Mouse (Mus musculus): ENCODE measurements around the gene Hist1h3f. TPM values are rescaled to one million over a fixed set of nuclear protein-coding genes. Genes with fewer than 3 reads are reported as not detected.
"Not testable (repeated sequence)": the region's sequence is repeated elsewhere in the genome, so short reads cannot be mapped to it uniquely, and the experiment has no call there.

Hist1h3f gene
- polyA plus RNA-seq, 1 experiment from 2014 or later, result 0.28 TPM

DNA sequence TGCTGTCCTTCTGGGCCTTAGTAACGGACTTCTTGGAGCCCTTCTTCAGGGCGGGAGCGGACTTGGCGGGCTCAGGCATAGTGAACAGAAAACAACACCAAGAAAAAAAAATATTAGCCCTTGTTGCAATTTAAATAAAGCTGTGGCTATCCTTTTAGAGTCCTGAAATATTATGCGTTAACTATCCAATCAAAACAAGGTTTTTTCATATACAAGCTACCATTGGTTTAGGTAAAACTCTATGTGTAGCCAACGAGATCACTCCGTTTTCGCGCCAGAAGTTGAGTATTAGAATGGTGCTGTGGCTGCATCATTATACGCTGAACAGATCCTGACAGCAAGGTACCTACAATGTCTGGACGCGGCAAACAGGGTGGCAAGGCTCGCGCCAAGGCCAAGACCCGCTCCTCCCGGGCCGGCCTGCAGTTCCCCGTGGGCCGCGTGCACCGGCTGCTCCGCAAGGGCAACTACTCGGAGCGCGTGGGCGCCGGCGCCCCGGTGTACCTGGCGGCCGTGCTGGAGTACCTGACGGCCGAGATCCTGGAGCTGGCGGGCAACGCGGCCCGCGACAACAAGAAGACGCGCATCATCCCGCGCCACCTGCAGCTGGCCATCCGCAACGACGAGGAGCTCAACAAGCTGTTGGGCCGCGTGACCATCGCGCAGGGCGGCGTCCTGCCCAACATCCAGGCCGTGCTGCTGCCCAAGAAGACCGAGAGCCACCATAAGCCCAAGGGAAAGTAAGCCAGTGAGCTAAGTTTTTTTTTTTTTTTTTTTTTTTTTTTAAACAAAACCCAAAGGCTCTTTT, 10.1 kb upstream of the Hist1h3f start, which contains the start of gene Hist1h2af:
Hist1h2af (plus strand) TSS at position 347 of the 808 bp plus-strand sequence.
- H3K36me3 ChIP-seq (replicated peaks; ENCODE audit: control insufficient read depth, insufficient read depth), result not testable (repeated sequence)
- peak; percentile 88 for DNase-seq (ENCODE audit: low spot score)

DNA sequence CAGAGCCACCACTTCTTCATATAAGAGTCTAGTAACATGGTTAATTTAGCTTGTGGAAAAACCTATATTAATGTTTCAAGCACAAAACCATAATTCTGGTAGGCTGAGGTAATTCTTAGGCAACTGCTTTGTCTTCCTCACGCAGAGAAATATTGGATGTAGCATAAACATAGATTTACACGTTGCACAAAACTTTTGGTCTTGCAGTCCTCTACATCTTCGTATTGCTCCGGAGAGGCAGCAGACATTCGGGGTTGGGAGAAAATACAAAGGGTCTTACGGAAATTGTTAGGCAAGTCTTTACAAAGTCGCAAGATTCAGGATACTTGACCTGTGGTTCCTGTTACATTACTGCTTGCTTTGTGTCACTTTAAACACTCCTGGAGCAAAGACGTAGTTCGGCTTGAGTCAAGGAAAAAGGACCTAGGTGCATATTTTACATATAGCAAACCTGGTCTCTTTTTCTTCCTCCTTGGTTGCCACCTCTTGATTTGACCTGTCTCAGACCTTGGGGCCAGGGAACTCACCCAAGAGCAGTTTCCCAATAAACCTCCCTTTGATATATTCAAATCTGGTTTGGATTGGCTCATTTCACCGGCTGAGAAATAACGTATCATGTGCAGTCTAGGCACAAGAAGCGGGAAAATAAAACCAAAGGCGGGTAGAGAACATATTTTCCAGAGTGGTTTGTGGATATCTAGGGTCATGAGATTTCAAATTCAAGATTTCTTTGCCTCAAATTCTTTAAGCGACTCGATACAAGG, 9.3 kb upstream of the Hist1h3f start:
- H3K27ac ChIP-seq, result peak overlapping the region; percentile 71
- DNase-seq (ENCODE audit: low spot score) (no peak), ATAC-seq (ENCODE audit: low FRiP score) (no peak)
- H3K4me3 ChIP-seq (replicated peaks; ENCODE audit: low read length), result peak overlapping the region; percentile 35
- WGBS, result under 1% methylated on average over 15 of the region's 15 CpGs
- peak overlapping the region; percentile 36 for H3K9ac ChIP-seq
- no peaks in the 10 kb centered on the region for H3K36me3 ChIP-seq (replicated peaks; ENCODE audit: control insufficient read depth, insufficient read depth)
- H3K4me2 ChIP-seq (replicated peaks), result peak overlapping the region; percentile 55
- no peaks in the 10 kb centered on the region for H3K9me3 ChIP-seq (ENCODE audit: control insufficient read depth, low read length)
- peaks cover 27% of the 10 kb centered on the region for H3K4me1 ChIP-seq (replicated peaks; ENCODE audit: control insufficient read depth, insufficient read depth, low read length)
- H3K27me3 ChIP-seq (ENCODE audit: control insufficient read depth, insufficient read depth, low read length), result no peaks in the 10 kb centered on the region

More for the DNA sequence above, 10.1 kb upstream of the Hist1h3f start, which contains the start of gene Hist1h2af:
- not testable (repeated sequence) for H3K9me3 ChIP-seq (ENCODE audit: control insufficient read depth, low read length); H3K27me3 ChIP-seq (ENCODE audit: control insufficient read depth, insufficient read depth, low read length)
- under 1% methylated on average over 24 of the region's 53 CpGs for WGBS
- peak; percentile 44 for ATAC-seq (ENCODE audit: low FRiP score)
- Histone ChIP-seq H3K4me3 (replicated peaks; ENCODE audit: low read length) (peak within 1 kb of the TSS; percentile 35), H3K4me1 (replicated peaks; ENCODE audit: control insufficient read depth, insufficient read depth, low read length) (peaks cover 29% of the 10 kb centered on the region), H3K4me2 (replicated peaks) (peak within 1 kb of the TSS; percentile 55), H3K27ac (peak within 1 kb of the TSS; percentile 71), H3K9ac (peak within 1 kb of the TSS; percentile 84)

DNA sequence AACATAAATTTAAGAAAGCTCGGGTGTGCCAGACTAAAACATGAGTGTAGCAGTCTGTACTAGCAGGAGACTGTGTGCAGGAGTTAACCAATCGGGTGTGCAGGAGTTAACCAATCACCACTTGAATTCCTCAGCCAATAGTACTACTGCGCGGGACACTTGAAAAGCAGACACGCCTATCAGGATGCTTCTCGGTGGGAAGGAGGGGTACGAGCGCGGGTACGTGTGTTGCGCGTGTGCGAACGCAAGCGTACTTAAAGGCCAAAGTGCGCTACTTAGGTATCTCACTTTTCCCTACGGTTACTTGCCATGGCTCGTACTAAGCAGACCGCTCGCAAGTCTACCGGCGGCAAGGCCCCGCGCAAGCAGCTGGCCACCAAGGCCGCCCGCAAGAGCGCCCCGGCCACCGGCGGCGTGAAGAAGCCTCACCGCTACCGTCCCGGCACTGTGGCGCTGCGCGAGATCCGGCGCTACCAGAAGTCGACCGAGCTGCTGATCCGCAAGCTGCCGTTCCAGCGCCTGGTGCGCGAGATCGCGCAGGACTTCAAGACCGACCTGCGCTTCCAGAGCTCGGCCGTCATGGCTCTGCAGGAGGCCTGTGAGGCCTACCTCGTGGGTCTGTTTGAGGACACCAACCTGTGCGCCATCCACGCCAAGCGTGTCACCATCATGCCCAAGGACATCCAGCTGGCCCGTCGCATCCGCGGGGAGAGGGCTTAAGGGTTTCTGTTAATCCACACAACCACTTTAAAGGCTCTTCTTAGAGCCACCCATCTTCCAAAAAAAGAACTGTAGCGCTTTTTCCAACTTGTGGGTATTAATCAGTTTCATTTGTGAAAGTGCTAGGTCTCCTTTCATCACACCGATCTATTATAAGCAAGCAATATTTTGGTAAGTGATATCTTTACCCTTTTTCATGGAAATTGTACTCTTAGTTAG, 8.4 kb upstream of the Hist1h3f start, which contains the start of gene Hist1h3g:
Hist1h3g (plus strand) TSS at position 286 of the 939 bp plus-strand sequence.
- peak; percentile 95 for DNase-seq (ENCODE audit: low spot score)
- peak; percentile 92 for ATAC-seq (ENCODE audit: low FRiP score)
- Histone ChIP-seq H3K4me2 (replicated peaks) (peak within 1 kb of the TSS; percentile 55), H3K4me3 (replicated peaks; ENCODE audit: low read length) (peak within 1 kb of the TSS; percentile 35), H3K4me1 (replicated peaks; ENCODE audit: control insufficient read depth, insufficient read depth, low read length) (peaks cover 22% of the 10 kb centered on the region), H3K9ac (peak within 1 kb of the TSS; percentile 36), H3K27ac (peak within 1 kb of the TSS; percentile 71)
- not testable (repeated sequence) for H3K27me3 ChIP-seq (ENCODE audit: control insufficient read depth, insufficient read depth, low read length); H3K9me3 ChIP-seq (ENCODE audit: control insufficient read depth, low read length); H3K36me3 ChIP-seq (replicated peaks; ENCODE audit: control insufficient read depth, insufficient read depth)
- under 1% methylated on average over 36 of the region's 62 CpGs for WGBS

DNA sequence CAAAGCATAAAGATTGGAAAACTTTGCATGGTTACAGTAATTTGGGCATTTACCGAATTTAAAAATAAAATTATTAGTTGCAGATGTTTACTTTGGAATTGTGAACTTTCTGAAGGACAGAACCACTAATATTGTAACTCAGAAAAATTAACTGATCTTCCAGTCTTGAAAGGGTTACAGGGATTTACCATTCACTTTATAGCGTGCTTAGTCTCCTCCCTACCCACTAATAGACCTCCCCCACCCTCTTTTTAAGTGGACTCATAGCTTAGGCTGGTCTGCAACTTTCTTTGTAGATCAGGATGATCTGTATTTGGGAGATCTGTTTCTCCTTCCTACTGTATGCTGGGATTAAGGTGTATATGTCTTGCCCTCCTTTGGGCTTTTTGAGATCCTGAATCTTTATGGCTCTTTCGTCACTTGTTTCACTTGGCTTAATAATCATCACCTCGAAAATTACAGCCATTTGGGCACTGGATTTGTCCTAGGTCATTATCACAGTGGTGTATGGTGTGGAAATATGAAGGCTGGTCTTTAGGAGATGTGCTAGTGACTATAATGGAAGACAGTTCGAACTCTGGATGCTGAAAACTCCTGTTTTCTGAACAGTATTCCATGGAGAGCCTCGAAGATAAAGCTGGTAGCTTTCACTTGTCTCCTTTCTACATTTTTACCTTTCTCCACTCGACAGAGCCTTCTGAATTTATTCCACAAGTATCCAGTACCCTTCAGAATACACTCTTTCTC, 7.6 kb upstream of the Hist1h3f start:
- Histone ChIP-seq H3K9ac (no peak overlapping the region), H3K9me3 (ENCODE audit: control insufficient read depth, low read length) (no peaks in the 10 kb centered on the region), H3K36me3 (replicated peaks; ENCODE audit: control insufficient read depth, insufficient read depth) (no peaks in the 10 kb centered on the region), H3K4me3 (replicated peaks; ENCODE audit: low read length) (peak overlapping the region; percentile 35), H3K4me1 (replicated peaks; ENCODE audit: control insufficient read depth, insufficient read depth, low read length) (peaks cover 22% of the 10 kb centered on the region), H3K27ac (no peak overlapping the region), H3K4me2 (replicated peaks) (peak overlapping the region; percentile 55), H3K27me3 (ENCODE audit: control insufficient read depth, insufficient read depth, low read length) (no peaks in the 10 kb centered on the region)
- DNase-seq (ENCODE audit: low spot score) (no peak), ATAC-seq (ENCODE audit: low FRiP score) (no peak)
- 26% methylated on average over 7 of the region's 7 CpGs for WGBS

DNA sequence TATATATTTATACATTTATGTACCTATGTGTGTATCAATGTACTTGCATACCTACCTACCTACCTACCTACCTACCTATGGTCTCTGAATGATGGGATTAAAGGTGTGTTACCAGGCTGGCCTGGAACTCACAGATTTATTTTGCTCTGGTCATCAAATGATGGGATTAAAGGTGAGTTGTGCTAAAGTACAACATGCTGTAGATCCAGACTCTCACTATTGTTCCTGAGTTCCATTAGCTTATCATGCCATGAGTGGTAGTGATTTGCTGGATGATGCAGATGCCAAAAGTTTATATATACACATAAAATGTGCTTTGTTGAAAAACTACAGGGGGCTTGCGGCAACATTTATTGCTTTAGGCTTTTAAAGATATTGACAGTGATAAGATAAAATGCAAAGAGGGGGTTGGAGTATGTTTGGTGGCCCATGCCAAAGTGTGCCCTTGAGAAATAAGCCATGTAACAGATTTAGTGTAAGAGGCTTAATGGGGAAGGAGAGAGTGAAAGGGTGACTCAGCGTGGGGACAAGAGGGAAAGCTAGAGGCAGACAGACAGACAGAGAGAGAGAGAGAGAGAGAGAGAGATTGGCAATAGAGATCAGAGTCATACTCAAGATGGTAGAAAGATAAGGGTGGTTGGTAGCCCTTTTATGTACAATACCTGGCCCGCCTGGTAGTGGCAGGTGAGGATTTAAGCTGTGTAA, 6.7 kb upstream of the Hist1h3f start:
- Histone ChIP-seq H3K27ac (no peak overlapping the region), H3K4me3 (replicated peaks; ENCODE audit: low read length) (no peak overlapping the region), H3K9me3 (ENCODE audit: control insufficient read depth, low read length) (no peaks in the 10 kb centered on the region), H3K4me1 (replicated peaks; ENCODE audit: control insufficient read depth, insufficient read depth, low read length) (peaks cover 19% of the 10 kb centered on the region), H3K4me2 (replicated peaks) (peak overlapping the region; percentile 55), H3K9ac (no peak overlapping the region), H3K27me3 (ENCODE audit: control insufficient read depth, insufficient read depth, low read length) (no peaks in the 10 kb centered on the region), H3K36me3 (replicated peaks; ENCODE audit: control insufficient read depth, insufficient read depth) (no peaks in the 10 kb centered on the region)
- ATAC-seq (ENCODE audit: low FRiP score), result no peak
- no peak for DNase-seq (ENCODE audit: low spot score)
- 79% methylated on average over 3 of the region's 3 CpGs for WGBS

DNA sequence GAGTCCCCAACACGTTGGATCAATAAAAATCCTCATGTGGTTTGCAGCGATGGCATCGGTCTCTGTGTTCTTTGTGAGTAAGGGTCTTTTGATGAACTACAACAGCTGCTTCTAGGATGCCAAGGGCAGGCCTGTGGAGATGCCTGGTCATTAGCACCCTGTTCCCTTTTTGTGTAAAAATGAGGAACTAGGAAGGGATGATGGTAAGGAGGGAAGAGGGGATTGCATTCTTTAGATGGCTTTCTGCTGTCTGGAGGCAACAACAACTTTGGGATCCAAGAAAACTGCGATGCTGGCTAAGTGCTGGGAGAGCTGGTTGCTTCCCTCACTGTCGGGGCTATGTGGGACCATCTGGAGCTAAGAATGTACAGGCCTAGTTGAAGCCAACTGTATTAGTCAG, 5.6 kb upstream of the Hist1h3f start:
- ATAC-seq (ENCODE audit: low FRiP score), result no peak
- no peaks in the 10 kb centered on the region for H3K27me3 ChIP-seq (ENCODE audit: control insufficient read depth, insufficient read depth, low read length)
- H3K36me3 ChIP-seq (replicated peaks; ENCODE audit: control insufficient read depth, insufficient read depth), result no peaks in the 10 kb centered on the region
- H3K4me3 ChIP-seq (replicated peaks; ENCODE audit: low read length), result no peak overlapping the region
- peaks cover 11% of the 10 kb centered on the region for H3K4me1 ChIP-seq (replicated peaks; ENCODE audit: control insufficient read depth, insufficient read depth, low read length)
- DNase-seq (ENCODE audit: low spot score), result no peak
- no peak overlapping the region for H3K9ac ChIP-seq
- 77% methylated on average over 5 of the region's 5 CpGs for WGBS
- no peaks in the 10 kb centered on the region for H3K9me3 ChIP-seq (ENCODE audit: control insufficient read depth, low read length)
- H3K27ac ChIP-seq, result no peak overlapping the region
- no peak overlapping the region for H3K4me2 ChIP-seq (replicated peaks)

DNA sequence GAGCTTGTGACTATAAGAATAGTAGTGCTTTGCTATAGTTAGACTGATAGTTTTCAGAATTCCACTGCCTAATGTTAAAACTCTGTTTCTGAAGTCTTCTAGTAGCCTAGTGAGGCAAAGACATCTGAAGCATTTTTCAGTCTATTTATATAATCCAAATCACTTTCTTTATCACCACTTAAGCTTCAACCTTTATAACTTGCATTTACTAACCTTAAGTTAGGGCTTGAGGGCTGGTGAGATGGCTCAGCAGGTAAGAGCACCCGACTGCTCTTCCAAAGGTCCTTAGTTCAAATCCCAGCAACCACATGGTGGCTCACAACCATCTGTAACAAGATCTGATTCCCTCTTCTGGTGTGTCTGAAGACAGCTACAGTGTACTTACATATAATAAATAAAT, 4.0 kb upstream of the Hist1h3f start:
- H3K36me3 ChIP-seq (replicated peaks; ENCODE audit: control insufficient read depth, insufficient read depth); H3K9me3 ChIP-seq (ENCODE audit: control insufficient read depth, low read length); H3K9ac ChIP-seq; H3K4me1 ChIP-seq (replicated peaks; ENCODE audit: control insufficient read depth, insufficient read depth, low read length); H3K27ac ChIP-seq; H3K4me2 ChIP-seq (replicated peaks); ATAC-seq (ENCODE audit: low FRiP score); DNase-seq (ENCODE audit: low spot score); H3K27me3 ChIP-seq (ENCODE audit: control insufficient read depth, insufficient read depth, low read length); H3K4me3 ChIP-seq (replicated peaks; ENCODE audit: low read length): not testable (repeated sequence)
- WGBS, result 78% methylated on average over 1 of the region's 1 CpGs

DNA sequence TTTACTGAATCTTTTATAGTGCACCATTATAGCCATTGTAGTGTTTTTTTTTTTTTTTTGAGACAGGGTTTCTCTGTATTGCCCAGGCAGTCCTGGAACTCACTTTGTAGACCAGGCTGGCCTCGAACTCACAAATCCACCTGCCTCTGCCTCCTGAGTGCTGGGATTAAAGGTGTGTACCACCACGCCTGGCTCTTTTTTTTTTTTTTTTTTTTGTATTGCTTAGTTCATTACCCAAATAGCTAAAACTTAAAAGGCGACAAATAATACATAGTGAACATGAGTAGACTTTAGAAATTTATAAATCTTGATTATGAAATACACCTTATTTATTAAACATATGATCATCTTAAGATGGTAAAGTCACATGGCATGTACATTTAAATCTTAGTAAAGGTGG, 2.4 kb upstream of the Hist1h3f start:
- Histone ChIP-seq H3K4me2 (replicated peaks) (no peak overlapping the region), H3K9me3 (ENCODE audit: control insufficient read depth, low read length) (no peaks in the 10 kb centered on the region), H3K27me3 (ENCODE audit: control insufficient read depth, insufficient read depth, low read length) (no peaks in the 10 kb centered on the region), H3K27ac (no peak overlapping the region), H3K9ac (no peak overlapping the region), H3K4me1 (replicated peaks; ENCODE audit: control insufficient read depth, insufficient read depth, low read length) (0 out of 2 replicates have a peak, but pooled peaks cover 6% of the 10 kb centered on the region), H3K4me3 (replicated peaks; ENCODE audit: low read length) (no peak overlapping the region), H3K36me3 (replicated peaks; ENCODE audit: control insufficient read depth, insufficient read depth) (no peaks in the 10 kb centered on the region)
- WGBS, result 87% methylated on average over 3 of the region's 3 CpGs
- DNase-seq (ENCODE audit: low spot score), result no peak
- no peak for ATAC-seq (ENCODE audit: low FRiP score)
